Mouse (Mus musculus) heart, embryonic 14.5 days (tissue): ENCODE data around the gene Txndc2. TPM values are rescaled to one million over a fixed set of nuclear protein-coding genes. Genes with fewer than 3 reads are reported as not detected.
A peak's percentile ranks its signal among the peaks of the same experiment; 100 is the strongest.

ENCODE experiments used
- ATAC-seq: fragments of 200-750 bp; cut with Nextera tagmentation; 2 replicates; pipeline ENCODE4 v1.8.0; 2017; ENCODE audit warnings: low read depth, moderate TSS enrichment; ENCODE audit not compliant: insufficient number of reproducible peaks, insufficient read depth, low FRiP score
- H3K27ac ChIP-seq, 2 experiments: fragments of 200-500 bp in 1 of 2; fragments of 300-500 bp in 1 of 2; sonication (generic) in 1 of 2; replicated peaks in 1 of 2; 2 replicates each; pipeline ENCODE4 v1.5.1; 2012 to 2014; ENCODE audit warnings: low read depth in 2 of 2, low read length in 2 of 2, control low read depth in 1 of 2, mild to moderate bottlenecking in 1 of 2, mixed read lengths in 1 of 2; ENCODE audit not compliant: control insufficient read depth in 1 of 2, insufficient read depth in 1 of 2
- H3K27me3 ChIP-seq: fragments of 300-500 bp; sonication (generic); 2 replicates; pipeline ENCODE4 v1.6.1; 2014; ENCODE audit warnings: mild to moderate bottlenecking, low read length, control low read depth; ENCODE audit not compliant: control insufficient read depth, insufficient read depth
- H3K36me3 ChIP-seq: fragments of 300-500 bp; sonication (generic); 2 replicates; pipeline ENCODE4 v1.6.1; 2014; ENCODE audit warnings: mild to moderate bottlenecking, control low read depth, low read length, mixed read lengths; ENCODE audit not compliant: control insufficient read depth, insufficient read depth
- H3K4me1 ChIP-seq, 2 experiments: fragments of 200-500 bp in 1 of 2; fragments of 300-500 bp in 1 of 2; sonication (generic) in 1 of 2; 2 replicates each; pipeline ENCODE4 v1.6.1; 2012 to 2014; ENCODE audit warnings: low read length in 2 of 2, control low read depth in 1 of 2, mixed read lengths in 1 of 2; ENCODE audit not compliant: control insufficient read depth in 2 of 2, insufficient read depth in 2 of 2
- H3K4me2 ChIP-seq: fragments of 300-500 bp; sonication (generic); 2 replicates; pipeline ENCODE4 v1.6.1; 2014; ENCODE audit warnings: mild to moderate bottlenecking, low read length
- H3K4me3 ChIP-seq, 2 experiments: fragments of 200-500 bp in 1 of 2; fragments of 300-500 bp in 1 of 2; sonication (generic) in 1 of 2; 2 replicates each; pipeline ENCODE4 v1.5.1; 2012 to 2014; ENCODE audit warnings: low read length in 2 of 2, mild to moderate bottlenecking in 2 of 2, control low read depth in 1 of 2, low read depth in 1 of 2, moderate library complexity in 1 of 2; ENCODE audit not compliant: control insufficient read depth in 1 of 2, insufficient read depth in 1 of 2
- H3K9ac ChIP-seq: fragments of 300-500 bp; sonication (generic); 2 replicates; pipeline ENCODE4 v1.6.1; 2014; ENCODE audit warnings: mild to moderate bottlenecking, low read length
- H3K9me3 ChIP-seq: fragments of 300-500 bp; sonication (generic); 2 replicates; pipeline ENCODE4 v1.6.1; 2016; ENCODE audit warnings: low read length, control low read depth; ENCODE audit not compliant: control insufficient read depth
- WGBS: fragments of 180-500 bp; shearing (Covaris S2); extraction: QIAGEN DNeasy Blood & Tissue Kit; methylation state at CpG from one replicate; pipeline ENCODE4 v1.1.7; 2014; 5-methylcytosine and 5-hydroxymethylcytosine counted together
- polyA plus RNA-seq: library from polyadenylated mRNA; unstranded; fragments of >200 nt; fragmentation: Nextera tagmentation; extraction: Ambion mirVana; gene quantifications from 2 replicates; pipeline ENCODE4 v1.2.1, GENCODE M21; 2014

Txndc2 gene
- polyA plus RNA-seq, 1 experiment from 2014 or later, result not detected

DNA sequence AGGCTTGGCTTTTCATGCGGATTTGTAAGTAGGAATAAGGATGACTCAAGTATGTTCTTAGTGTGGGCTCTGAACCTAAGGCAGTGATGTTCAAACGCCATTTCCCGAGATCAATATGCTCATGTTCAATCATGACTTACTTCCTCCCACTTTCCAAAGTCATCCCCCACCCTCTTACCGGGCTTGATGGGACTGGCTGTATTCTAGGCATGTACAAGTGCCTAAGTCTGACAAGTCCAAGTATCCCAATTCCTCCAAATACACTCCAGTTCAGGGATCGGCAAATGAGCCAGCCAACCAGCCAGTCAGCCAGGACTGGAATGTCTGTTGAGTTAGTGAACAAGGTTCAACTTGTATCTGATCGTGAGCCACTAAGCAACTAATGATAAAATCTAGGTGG, 15.7 kb downstream of the Txndc2 start:
- WGBS, result 79% methylated on average over 6 of the region's 6 CpGs
- H3K4me1 ChIP-seq, result peaks cover 0 to 2% of the 10 kb centered on the region in 2 experiments; a peak in 2 of 4 replicates
- no peak for ATAC-seq
- H3K27me3 ChIP-seq, result no peaks in the 10 kb centered on the region
- H3K27ac ChIP-seq, result no peak overlapping the region
- peaks cover 5% of the 10 kb centered on the region; the same call in 1 of the 2 replicates for H3K9me3 ChIP-seq
- no peaks in the 10 kb centered on the region for H3K36me3 ChIP-seq
- no peak overlapping the region for H3K4me2 ChIP-seq
- H3K4me3 ChIP-seq, result no peak overlapping the region
- H3K9ac ChIP-seq, result no peak overlapping the region

DNA sequence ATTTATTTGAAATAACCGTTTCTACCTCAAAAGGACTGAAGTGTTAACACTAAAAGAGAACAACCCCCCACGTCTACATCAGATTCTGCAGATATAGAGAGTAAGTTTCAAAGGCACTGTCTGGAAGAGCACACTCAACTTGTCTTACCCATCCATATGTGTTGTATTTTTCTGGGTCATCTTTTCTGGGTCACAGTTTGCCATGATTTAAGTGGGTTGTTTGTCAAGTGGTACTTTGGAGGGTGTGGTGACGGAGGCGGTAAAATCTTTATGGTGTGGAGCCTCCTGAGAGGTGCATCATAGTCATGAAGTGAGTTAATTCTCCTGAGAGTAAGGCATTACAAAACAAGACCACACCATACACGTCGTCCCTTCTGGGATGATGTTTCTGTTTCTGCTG, 16.4 kb downstream of the Txndc2 start:
- ATAC-seq, result no peak
- Histone ChIP-seq H3K36me3 (no peaks in the 10 kb centered on the region), H3K9ac (no peak overlapping the region), H3K27me3 (no peaks in the 10 kb centered on the region), H3K4me1 (peaks cover 0 to 2% of the 10 kb centered on the region in 2 experiments; a peak in 2 of 4 replicates), H3K27ac (no peak overlapping the region), H3K4me2 (no peak overlapping the region), H3K9me3 (peaks cover 5% of the 10 kb centered on the region; the same call in 1 of the 2 replicates), H3K4me3 (no peak overlapping the region)
- whole genome bisulfite sequencing, result 77% methylated on average over 6 of the region's 6 CpGs

DNA sequence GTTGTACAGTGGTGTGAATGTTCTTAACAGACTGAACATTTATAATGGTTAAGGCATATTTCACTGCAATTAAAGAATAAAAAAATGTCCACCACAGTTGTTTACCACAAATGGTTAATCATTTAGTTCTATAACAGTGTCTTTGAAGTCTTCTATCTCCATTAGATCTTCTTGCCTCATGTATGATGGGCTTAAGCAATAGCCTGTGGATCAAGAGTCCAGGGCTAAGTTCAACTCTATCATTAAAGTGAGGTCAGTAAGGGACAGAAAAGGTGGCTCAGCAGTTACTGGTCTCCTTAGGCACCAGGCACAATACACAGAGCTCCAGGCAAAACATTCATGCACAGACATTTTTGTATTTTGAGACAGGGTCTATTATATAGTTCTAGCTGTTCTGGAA, 18.8 kb downstream of the Txndc2 start:
- H3K4me2 ChIP-seq, result no peak overlapping the region
- no peak overlapping the region for H3K27ac ChIP-seq
- H3K4me1 ChIP-seq, result no peaks in the 10 kb centered on the region
- ATAC-seq, result no peak
- H3K27me3 ChIP-seq, result no peaks in the 10 kb centered on the region
- no peak overlapping the region for H3K9ac ChIP-seq
- peaks cover 5% of the 10 kb centered on the region; the same call in 1 of the 2 replicates for H3K9me3 ChIP-seq
- H3K4me3 ChIP-seq, result no peak overlapping the region
- no peaks in the 10 kb centered on the region for H3K36me3 ChIP-seq

DNA sequence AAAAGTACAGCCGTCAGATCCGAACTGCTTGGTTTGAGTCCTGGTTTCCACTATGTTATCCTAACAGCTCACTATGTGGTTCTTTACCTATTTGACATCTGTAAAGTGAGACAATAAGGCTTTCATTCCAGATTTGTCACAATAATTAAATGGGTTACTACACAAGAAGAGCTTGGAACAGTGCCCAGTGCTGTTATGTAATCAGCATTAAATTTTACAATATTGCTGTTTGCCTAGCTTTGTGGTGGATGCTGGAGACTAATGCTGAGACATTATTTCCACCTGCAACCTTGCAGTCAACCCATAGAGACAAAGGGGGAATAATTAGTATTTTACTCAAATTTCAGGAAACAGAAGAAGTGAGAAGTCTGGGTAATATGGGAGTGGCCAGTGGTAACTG, 23.5 kb downstream of the Txndc2 start:
- WGBS, result 87% methylated on average over 2 of the region's 2 CpGs
- H3K4me2 ChIP-seq, result no peak overlapping the region
- H3K9me3 ChIP-seq, result no peaks in the 10 kb centered on the region
- no peak overlapping the region for H3K4me3 ChIP-seq
- no peaks in the 10 kb centered on the region for H3K4me1 ChIP-seq
- no peak overlapping the region for H3K9ac ChIP-seq
- H3K27me3 ChIP-seq, result no peaks in the 10 kb centered on the region
- H3K27ac ChIP-seq, result no peak overlapping the region
- ATAC-seq, result no peak
- no peaks in the 10 kb centered on the region for H3K36me3 ChIP-seq

DNA sequence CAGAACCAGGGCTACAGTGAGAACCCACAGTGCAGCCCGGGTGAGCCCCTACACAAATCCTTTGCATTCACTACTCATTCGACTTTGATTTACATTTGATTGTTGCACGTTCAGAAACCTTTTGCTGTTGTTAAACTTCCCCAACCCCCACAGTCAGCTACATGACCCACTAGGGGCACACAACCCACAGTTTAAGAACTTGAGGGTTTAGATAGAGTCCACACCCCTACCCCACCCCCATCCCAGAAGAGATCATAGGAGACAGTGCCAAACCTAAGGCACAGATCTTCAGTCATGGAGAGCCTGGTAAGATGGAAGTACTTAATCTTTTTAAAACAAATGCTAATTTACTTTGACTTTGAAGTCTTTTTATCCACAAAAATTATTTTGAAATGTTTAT, 26.3 kb downstream of the Txndc2 start:
- H3K27ac ChIP-seq, result no peak overlapping the region
- H3K4me1 ChIP-seq, result peaks cover 0 to 11% of the 10 kb centered on the region in 2 experiments; a peak in 2 of 4 replicates
- no peaks in the 10 kb centered on the region for H3K9me3 ChIP-seq
- no peak overlapping the region for H3K4me3 ChIP-seq
- no peak overlapping the region for H3K4me2 ChIP-seq
- no peaks in the 10 kb centered on the region for H3K36me3 ChIP-seq
- ATAC-seq, result no peak
- no peaks in the 10 kb centered on the region for H3K27me3 ChIP-seq
- WGBS, result 50% methylated on average over 3 of the region's 3 CpGs
- H3K9ac ChIP-seq, result no peak overlapping the region

DNA sequence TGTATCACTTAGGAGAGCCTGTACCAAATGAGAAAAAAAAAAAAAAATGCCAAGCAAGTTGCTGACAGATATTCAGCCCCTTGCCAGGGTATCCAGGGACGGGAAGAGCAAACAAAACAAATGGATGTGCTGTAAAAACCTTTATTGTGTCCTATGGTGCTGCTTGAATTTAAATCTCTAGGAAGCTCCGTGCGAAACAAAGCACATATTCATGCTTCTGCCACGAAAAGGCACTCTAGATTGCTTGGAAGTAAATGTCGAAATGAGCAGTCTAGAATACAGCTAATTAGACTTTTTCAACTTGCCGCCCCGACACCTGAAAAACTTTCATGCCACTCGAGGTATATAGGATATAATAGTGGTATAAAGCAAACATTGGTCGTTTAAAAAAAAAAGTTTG, 27.5 kb downstream of the Txndc2 start:
- Histone ChIP-seq H3K4me2 (peak overlapping the region; percentile 76), H3K27ac (peak overlapping the region; percentile 96 to 100), H3K27me3 (no peaks in the 10 kb centered on the region), H3K9me3 (no peaks in the 10 kb centered on the region), H3K9ac (peak overlapping the region; percentile 100), H3K4me3 (peak overlapping the region; percentile 80 to 100), H3K4me1 (peaks cover 2 to 20% of the 10 kb centered on the region in 2 experiments; a peak in 3 of 4 replicates), H3K36me3 (no peaks in the 10 kb centered on the region; the same call in 1 of the 2 replicates)
- 4% methylated on average over 9 of the region's 9 CpGs for WGBS
- no peak for ATAC-seq

DNA sequence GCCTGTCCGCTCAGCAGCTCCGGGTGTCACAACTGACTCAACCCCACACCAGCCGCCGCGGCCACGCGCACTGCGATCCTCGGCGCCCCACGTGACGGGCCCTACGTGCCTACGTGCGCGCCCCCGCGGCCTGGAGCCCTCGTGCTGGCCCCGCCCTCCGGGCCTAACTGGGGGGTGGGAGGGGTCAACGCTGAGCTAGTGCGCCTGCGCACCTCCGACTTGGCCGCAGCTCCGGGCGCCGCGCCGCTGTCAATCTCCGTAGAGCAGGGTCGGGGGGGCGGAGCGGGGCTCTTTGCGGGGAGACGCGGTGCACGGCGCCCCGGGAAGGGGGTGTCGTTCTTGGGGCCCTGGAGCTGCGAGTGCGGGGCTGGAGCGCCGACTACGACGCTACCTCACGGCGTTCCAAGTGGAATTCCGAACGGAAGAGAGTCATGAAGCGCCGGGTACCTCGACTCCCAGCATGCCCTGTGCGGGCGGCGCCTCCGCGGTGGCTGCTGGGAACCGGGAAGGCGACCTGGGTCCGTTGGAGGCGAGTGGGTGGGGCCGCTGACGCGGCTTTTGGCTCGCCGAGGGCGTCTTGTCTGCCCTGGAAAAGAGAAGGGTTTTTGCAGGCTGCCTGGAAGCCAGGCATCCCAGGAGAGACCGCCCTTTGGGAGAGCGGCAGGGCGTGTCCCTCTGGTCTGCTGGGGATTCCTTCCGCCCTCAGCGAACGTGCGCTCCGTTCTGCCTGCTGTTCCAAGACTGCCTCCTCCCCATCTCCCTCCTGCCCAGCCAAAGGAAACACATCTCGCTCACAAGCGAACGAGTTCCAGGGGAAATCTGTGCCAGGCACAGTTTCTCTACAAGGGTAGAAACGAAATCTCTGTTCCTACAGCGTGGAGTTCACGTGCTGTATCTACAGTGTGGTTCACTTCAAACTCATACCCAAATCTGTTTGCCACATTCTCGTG, 28.2 kb downstream of the Txndc2 start, which contains the start of gene Vapa:
TSS of gene Vapa (minus strand) at position 93 of the 950 bp plus-strand sequence.
- peaks cover 5 to 27% of the 10 kb centered on the region in 2 experiments for H3K4me1 ChIP-seq
- H3K9ac ChIP-seq, result peak within 1 kb of the TSS; percentile 100
- peak within 1 kb of the TSS; percentile 80 to 100 for H3K4me3 ChIP-seq
- H3K4me2 ChIP-seq, result peak within 1 kb of the TSS; percentile 76
- H3K27me3 ChIP-seq, result no peaks in the 10 kb centered on the region
- peak; percentile 91 for ATAC-seq
- WGBS, result under 1% methylated on average over 80 of the region's 85 CpGs
- peak within 1 kb of the TSS; percentile 97 to 100 for H3K27ac ChIP-seq
- H3K36me3 ChIP-seq, result peaks cover 4% of the 10 kb centered on the region; the same call in 1 of the 2 replicates
- H3K9me3 ChIP-seq, result no peaks in the 10 kb centered on the region
